Mouse (Mus musculus): ENCODE data around the gene Cenpj. TPM values are rescaled to one million over a fixed set of nuclear protein-coding genes. Genes with fewer than 3 reads are reported as not detected.

The Cenpj gene
- total and polyA plus RNA-seq, 3 experiments: 0.48 to 18.8 (median 13.0) TPM

DNA sequence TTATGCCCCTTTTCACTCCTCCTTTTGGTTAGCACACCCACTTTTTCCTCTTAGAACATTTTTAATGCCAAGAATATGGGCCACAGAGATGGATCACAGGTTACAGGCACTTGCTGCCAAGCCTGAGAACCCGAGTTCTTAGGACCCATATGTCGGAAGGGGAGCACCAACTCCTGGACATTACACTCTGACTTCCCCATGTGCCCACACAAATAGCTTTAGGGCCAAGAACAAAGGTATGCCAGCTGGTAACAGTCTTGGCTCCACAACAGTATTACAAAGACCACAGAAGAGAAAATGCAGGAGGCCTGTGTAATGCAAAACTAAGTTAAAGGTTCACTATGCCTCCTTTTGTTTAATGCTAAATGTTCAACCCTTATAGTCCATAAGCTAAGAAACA, 44.4 kb downstream of the Cenpj start:
- Histone ChIP-seq H3K9me3 (replicated peaks) (no peaks in the 10 kb centered on the region), H3K4me1 (ENCODE audit: insufficient read depth, low read depth, low read length) (no peaks in the 10 kb centered on the region), H3K4me3 (ENCODE audit: low read depth, low read length) (no peak overlapping the region), H3K36me3 (replicated peaks) (peaks cover 60% of the 10 kb centered on the region), H3K27me3 (ENCODE audit: insufficient read depth, low read length) (no peaks in the 10 kb centered on the region)
- DNase-seq (ENCODE audit: low spot score) (no peak), ATAC-seq (ENCODE audit: extremely low read depth, insufficient number of reproducible peaks, low FRiP score, poor library complexity, severe bottlenecking) (no peak)
- TF ChIP-seq GATA1 (IDR thresholded peaks at IDR 0.05; ENCODE audit: borderline replicate concordance, low read length) (no peak), POLR2AphosphoS5 (IDR thresholded peaks at IDR 0.05; ENCODE audit: insufficient replicate concordance, low read depth, low read length) (no peak)

GRCm38 (mm10) chr14:56514775-56515174, 60.5 kb downstream of the Cenpj start:
- Histone ChIP-seq H3K36me3 (replicated peaks) (no peaks in the 10 kb centered on the region), H3K4me3 (ENCODE audit: low read depth, low read length) (no peak overlapping the region), H3K9me3 (replicated peaks) (no peaks in the 10 kb centered on the region), H3K4me1 (ENCODE audit: insufficient read depth, low read depth, low read length) (no peaks in the 10 kb centered on the region; the same call in 1 of the 2 replicates), H3K27me3 (ENCODE audit: insufficient read depth, low read length) (peaks cover 20% of the 10 kb centered on the region)
- ATAC-seq (ENCODE audit: extremely low read depth, insufficient number of reproducible peaks, low FRiP score, poor library complexity, severe bottlenecking) (no peak), DNase-seq (ENCODE audit: low spot score) (no peak)
- no peak for TF ChIP-seq POLR2AphosphoS5 (IDR thresholded peaks at IDR 0.05; ENCODE audit: insufficient replicate concordance, low read depth, low read length)
- TF ChIP-seq CTCF (IDR thresholded peaks at IDR 0.05; ENCODE audit: low read depth, low read length): no peak

GRCm38 (mm10) chr14:56512084-56512483, 63.1 kb downstream of the Cenpj start:
- Histone ChIP-seq H3K4me3 (ENCODE audit: low read depth, low read length) (no peak overlapping the region), H3K9me3 (replicated peaks) (no peaks in the 10 kb centered on the region), H3K36me3 (replicated peaks) (no peaks in the 10 kb centered on the region), H3K27me3 (ENCODE audit: insufficient read depth, low read length) (peaks cover 23% of the 10 kb centered on the region), H3K4me1 (ENCODE audit: insufficient read depth, low read depth, low read length) (no peaks in the 10 kb centered on the region; the same call in 1 of the 2 replicates)
- TF ChIP-seq GATA2 (IDR thresholded peaks at IDR 0.05; ENCODE audit: borderline replicate concordance, low read depth, low read length): no peak
- no peak for TF ChIP-seq GATA1 (IDR thresholded peaks at IDR 0.05; ENCODE audit: borderline replicate concordance, low read length)
- no peak for TF ChIP-seq POLR2AphosphoS5 (IDR thresholded peaks at IDR 0.05; ENCODE audit: insufficient replicate concordance, low read depth, low read length)
- TF ChIP-seq CTCF (IDR thresholded peaks at IDR 0.05; ENCODE audit: low read depth, low read length): no peak
- TF ChIP-seq TAL1 (conservative IDR thresholded peaks at IDR 0.05; ENCODE audit: low read depth, low read length): no peak
- DNase-seq (ENCODE audit: low spot score) (no peak), ATAC-seq (ENCODE audit: extremely low read depth, insufficient number of reproducible peaks, low FRiP score, poor library complexity, severe bottlenecking) (no peak)

DNA sequence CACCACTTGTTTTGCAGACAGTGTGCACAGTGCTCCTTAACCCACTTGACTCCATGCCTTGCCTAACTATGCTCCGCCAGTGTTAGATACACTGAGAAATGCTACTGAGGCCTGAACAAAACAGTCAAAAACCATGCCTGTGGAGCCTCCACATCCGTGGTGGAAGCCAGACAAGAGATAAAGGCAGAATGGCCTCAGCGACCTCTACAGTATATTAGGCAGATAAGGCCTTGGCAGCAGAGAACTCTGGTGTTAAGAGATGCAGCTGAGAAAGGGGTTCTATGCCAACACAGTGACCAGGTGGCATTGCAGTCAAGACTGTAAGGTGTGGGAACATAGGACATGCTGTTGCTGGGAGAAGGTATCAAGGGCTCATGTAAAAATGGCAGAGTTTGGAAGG, 68.5 kb downstream of the Cenpj start:
- Histone ChIP-seq H3K4me1 (ENCODE audit: insufficient read depth, low read depth, low read length) (no peaks in the 10 kb centered on the region), H3K36me3 (replicated peaks) (no peaks in the 10 kb centered on the region), H3K27me3 (ENCODE audit: insufficient read depth, low read length) (peaks cover 13% of the 10 kb centered on the region), H3K9me3 (replicated peaks) (no peaks in the 10 kb centered on the region), H3K4me3 (ENCODE audit: low read depth, low read length) (no peak overlapping the region)
- TF ChIP-seq POLR2AphosphoS5 (IDR thresholded peaks at IDR 0.05; ENCODE audit: insufficient replicate concordance, low read depth, low read length): no peak
- no peak for TF ChIP-seq GATA1 (IDR thresholded peaks at IDR 0.05; ENCODE audit: borderline replicate concordance, low read length)
- TF ChIP-seq CTCF (IDR thresholded peaks at IDR 0.05; ENCODE audit: low read depth, low read length): no peak
- no peak for TF ChIP-seq TAL1 (conservative IDR thresholded peaks at IDR 0.05; ENCODE audit: low read depth, low read length)
- no peak for TF ChIP-seq GATA2 (IDR thresholded peaks at IDR 0.05; ENCODE audit: borderline replicate concordance, low read depth, low read length)
- DNase-seq (ENCODE audit: low spot score) (no peak), ATAC-seq (ENCODE audit: extremely low read depth, insufficient number of reproducible peaks, low FRiP score, poor library complexity, severe bottlenecking) (no peak)

- no peak for TF ChIP-seq CTCF (IDR thresholded peaks at IDR 0.05; ENCODE audit: low read depth, low read length)
- TF ChIP-seq GATA1 (IDR thresholded peaks at IDR 0.05; ENCODE audit: borderline replicate concordance, low read length): no peak
- no peak for TF ChIP-seq TAL1 (conservative IDR thresholded peaks at IDR 0.05; ENCODE audit: low read depth, low read length)
- no peak for TF ChIP-seq POLR2AphosphoS5 (IDR thresholded peaks at IDR 0.05; ENCODE audit: insufficient replicate concordance, low read depth, low read length)
- no peak for TF ChIP-seq GATA2 (IDR thresholded peaks at IDR 0.05; ENCODE audit: borderline replicate concordance, low read depth, low read length)
- Histone ChIP-seq H3K9me3 (replicated peaks) (no peaks in the 10 kb centered on the region), H3K4me3 (ENCODE audit: low read depth, low read length) (no peak overlapping the region), H3K4me1 (ENCODE audit: insufficient read depth, low read depth, low read length) (no peaks in the 10 kb centered on the region), H3K27me3 (ENCODE audit: insufficient read depth, low read length) (peaks cover 4% of the 10 kb centered on the region), H3K36me3 (replicated peaks) (no peaks in the 10 kb centered on the region)
- ATAC-seq (ENCODE audit: extremely low read depth, insufficient number of reproducible peaks, low FRiP score, poor library complexity, severe bottlenecking) (no peak), DNase-seq (ENCODE audit: low spot score) (no peak)
These were observed 72.8 kb downstream of the Cenpj start for GRCm38 (mm10) chr14:56502407-56502806.

DNA sequence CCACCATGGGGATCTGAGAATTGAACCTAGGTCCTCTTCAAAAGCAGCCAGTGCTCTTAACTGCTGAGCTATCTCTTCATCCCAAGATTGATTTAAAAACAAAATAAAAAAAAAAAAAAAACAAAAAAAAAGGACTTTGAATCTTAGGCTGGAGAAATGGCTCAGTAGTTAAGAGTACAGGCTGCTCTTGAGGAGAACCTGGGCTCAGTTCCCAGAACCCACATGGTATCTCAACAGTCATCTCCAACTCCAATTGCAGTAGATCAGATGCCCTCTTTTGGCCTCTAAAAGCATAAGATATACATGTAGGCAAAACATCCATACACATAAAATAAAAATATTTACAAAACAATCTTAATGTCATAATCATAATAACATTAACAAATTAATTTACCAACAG, 85.4 kb downstream of the Cenpj start:
- no peaks in the 10 kb centered on the region for H3K9me3 ChIP-seq (replicated peaks)
- no peak for ATAC-seq (ENCODE audit: extremely low read depth, insufficient number of reproducible peaks, low FRiP score, poor library complexity, severe bottlenecking)
- H3K4me3 ChIP-seq (ENCODE audit: low read depth, low read length): no peak overlapping the region
- H3K36me3 ChIP-seq (replicated peaks): no peaks in the 10 kb centered on the region
- no peak for DNase-seq (ENCODE audit: low spot score)
- no peaks in the 10 kb centered on the region for H3K4me1 ChIP-seq (ENCODE audit: insufficient read depth, low read depth, low read length)
- H3K27me3 ChIP-seq (ENCODE audit: insufficient read depth, low read length): peaks cover 6% of the 10 kb centered on the region; the same call in 1 of the 2 replicates
- no peak for TF ChIP-seq CTCF (IDR thresholded peaks at IDR 0.05; ENCODE audit: low read depth, low read length)
- TF ChIP-seq GATA1 (IDR thresholded peaks at IDR 0.05; ENCODE audit: borderline replicate concordance, low read length): no peak

Other genes starting within 250 kb of the Cenpj start
- not detected in 2 replicates for gene Atp12a, start 210.4 kb downstream of the Cenpj start, total RNA-seq (2014; fragmentation: Nextera tagmentation)
- 0.11 TPM in 1 of 2 replicates, not detected in the other for gene Atp12a, start 210.4 kb downstream of the Cenpj start, total RNA-seq (2017)
- gene Atp12a, start 210.4 kb downstream of the Cenpj start, polyA plus RNA-seq (2012): not detected in 2 replicates
- not detected in 2 replicates for gene Rnf17, start 172.8 kb downstream of the Cenpj start, total RNA-seq (2014; fragmentation: Nextera tagmentation)
- 0.06 and 0.16 TPM in 2 replicates for gene Rnf17, start 172.8 kb downstream of the Cenpj start, total RNA-seq (2017)
- not detected in 2 replicates for gene Rnf17, start 172.8 kb downstream of the Cenpj start, polyA plus RNA-seq (2012)
- 29.1 and 30.8 TPM in 2 replicates for gene Parp4, start 194 bp upstream of the Cenpj start, total RNA-seq (2014; fragmentation: Nextera tagmentation)
- 6.9 TPM in 2 replicates for gene Parp4, start 194 bp upstream of the Cenpj start, total RNA-seq (2017)
- 1.2 and 1.4 TPM in 2 replicates for gene Parp4, start 194 bp upstream of the Cenpj start, polyA plus RNA-seq (2012)
- 64.3 and 70.9 TPM in 2 replicates for gene Mphosph8, start 92.8 kb upstream of the Cenpj start, total RNA-seq (2014; fragmentation: Nextera tagmentation)
- gene Mphosph8, start 92.8 kb upstream of the Cenpj start, total RNA-seq (2017): 40.3 and 45.1 TPM in 2 replicates
- 7.9 and 9.6 TPM in 2 replicates for gene Mphosph8, start 92.8 kb upstream of the Cenpj start, polyA plus RNA-seq (2012)
- gene Pspc1, start 202.9 kb upstream of the Cenpj start, total RNA-seq (2014; fragmentation: Nextera tagmentation): 87.9 and 104 TPM in 2 replicates
- 49.7 and 67.7 TPM in 2 replicates for gene Pspc1, start 202.9 kb upstream of the Cenpj start, total RNA-seq (2017)
- 10.4 and 11.5 TPM in 2 replicates for gene Pspc1, start 202.9 kb upstream of the Cenpj start, polyA plus RNA-seq (2012)
- 49.9 and 62.6 TPM in 2 replicates for gene Zmym5, start 236.3 kb upstream of the Cenpj start, total RNA-seq (2014; fragmentation: Nextera tagmentation)
- 27.0 and 28.6 TPM in 2 replicates for gene Zmym5, start 236.3 kb upstream of the Cenpj start, total RNA-seq (2017)
- gene Zmym5, start 236.3 kb upstream of the Cenpj start, polyA plus RNA-seq (2012): 1.8 and 2.1 TPM in 2 replicates